Mouse (Mus musculus): ENCODE results near the gene Pfas. TPM values are rescaled to one million over a fixed set of nuclear protein-coding genes. Genes with fewer than 3 reads are reported as not detected.
A peak's percentile ranks its signal among the peaks of the same experiment; 100 is the strongest.
"Not testable (repeated sequence)": the region's sequence is repeated elsewhere in the genome, so short reads cannot be mapped to it uniquely, and the experiment has no call there.

Pfas gene
- polyA plus RNA-seq, 1 experiment from 2014 or later = 36.6 TPM

GRCm38 (mm10) chr11:68962159-68962558, 46.1 kb downstream of the Pfas start:
- H3K9me3 ChIP-seq (ENCODE audit: control insufficient read depth, low read depth, low read length); H3K4me1 ChIP-seq (ENCODE audit: control insufficient read depth, insufficient read depth, low read length); H3K4me3 ChIP-seq (ENCODE audit: low read depth, low read length); ATAC-seq (ENCODE audit: insufficient number of reproducible peaks, insufficient read depth, low FRiP score, low read depth); H3K27me3 ChIP-seq (ENCODE audit: control insufficient read depth, insufficient read depth, low read length); H3K4me2 ChIP-seq (replicated peaks; ENCODE audit: low read depth, low read length); H3K27ac ChIP-seq (ENCODE audit: low read length); H3K9ac ChIP-seq (replicated peaks; ENCODE audit: low read depth, low read length); H3K36me3 ChIP-seq (ENCODE audit: control insufficient read depth, insufficient read depth, low read length): not testable (repeated sequence)
- WGBS = 15% methylated on average over 11 of the region's 11 CpGs

- no peak overlapping the region for H3K4me2 ChIP-seq (replicated peaks; ENCODE audit: low read depth, low read length)
- H3K9me3 ChIP-seq (ENCODE audit: control insufficient read depth, low read depth, low read length) = no peaks in the 10 kb centered on the region
- no peak overlapping the region for H3K27ac ChIP-seq (ENCODE audit: low read length)
- no peaks in the 10 kb centered on the region for H3K27me3 ChIP-seq (ENCODE audit: control insufficient read depth, insufficient read depth, low read length)
- H3K4me3 ChIP-seq (ENCODE audit: low read depth, low read length) = no peak overlapping the region
- WGBS = 61% methylated on average over 3 of the region's 3 CpGs
- no peaks in the 10 kb centered on the region for H3K4me1 ChIP-seq (ENCODE audit: control insufficient read depth, insufficient read depth, low read length)
- no peaks in the 10 kb centered on the region for H3K36me3 ChIP-seq (ENCODE audit: control insufficient read depth, insufficient read depth, low read length)
- no peak overlapping the region for H3K9ac ChIP-seq (replicated peaks; ENCODE audit: low read depth, low read length)
- ATAC-seq (ENCODE audit: insufficient number of reproducible peaks, insufficient read depth, low FRiP score, low read depth) = no peak
Measured at GRCm38 (mm10) chr11:68961596-68961995, 46.7 kb downstream of the Pfas start.

GRCm38 (mm10) chr11:68957971-68958370, 50.3 kb downstream of the Pfas start:
- Histone ChIP-seq H3K9me3 (ENCODE audit: control insufficient read depth, low read depth, low read length) (no peaks in the 10 kb centered on the region), H3K4me3 (ENCODE audit: low read depth, low read length) (no peak overlapping the region), H3K27ac (ENCODE audit: low read length) (no peak overlapping the region), H3K36me3 (ENCODE audit: control insufficient read depth, insufficient read depth, low read length) (no peaks in the 10 kb centered on the region), H3K4me1 (ENCODE audit: control insufficient read depth, insufficient read depth, low read length) (no peaks in the 10 kb centered on the region), H3K27me3 (ENCODE audit: control insufficient read depth, insufficient read depth, low read length) (no peaks in the 10 kb centered on the region), H3K9ac (replicated peaks; ENCODE audit: low read depth, low read length) (no peak overlapping the region), H3K4me2 (replicated peaks; ENCODE audit: low read depth, low read length) (no peak overlapping the region)
- no peak for ATAC-seq (ENCODE audit: insufficient number of reproducible peaks, insufficient read depth, low FRiP score, low read depth)
- 89% methylated on average over 1 of the region's 1 CpGs for WGBS

- 42% methylated on average over 8 of the region's 8 CpGs for WGBS
- Histone ChIP-seq H3K4me1 (ENCODE audit: control insufficient read depth, insufficient read depth, low read length) (no peaks in the 10 kb centered on the region), H3K4me2 (replicated peaks; ENCODE audit: low read depth, low read length) (no peak within 1 kb of the TSS), H3K36me3 (ENCODE audit: control insufficient read depth, insufficient read depth, low read length) (no peaks in the 10 kb centered on the region), H3K9me3 (ENCODE audit: control insufficient read depth, low read depth, low read length) (no peaks in the 10 kb centered on the region), H3K9ac (replicated peaks; ENCODE audit: low read depth, low read length) (no peak within 1 kb of the TSS), H3K4me3 (ENCODE audit: low read depth, low read length) (peak within 1 kb of the TSS; percentile 9; the same call in 1 of the 2 replicates), H3K27ac (ENCODE audit: low read length) (peak within 1 kb of the TSS; percentile 39; the same call in 1 of the 2 replicates), H3K27me3 (ENCODE audit: control insufficient read depth, insufficient read depth, low read length) (no peaks in the 10 kb centered on the region)
- ATAC-seq (ENCODE audit: insufficient number of reproducible peaks, insufficient read depth, low FRiP score, low read depth) = no peak
Measured at GRCm38 (mm10) chr11:68957308-68957707, 51.0 kb downstream of the Pfas start, which contains the start of gene Arhgef15. Gene Arhgef15, minus strand, starts transcription at chr11:68957480.

GRCm38 (mm10) chr11:68956697-68957096, 51.6 kb downstream of the Pfas start:
- H3K27me3 ChIP-seq (ENCODE audit: control insufficient read depth, insufficient read depth, low read length) = no peaks in the 10 kb centered on the region
- H3K27ac ChIP-seq (ENCODE audit: low read length) = peak overlapping the region; percentile 39; the same call in 1 of the 2 replicates
- no peak overlapping the region for H3K9ac ChIP-seq (replicated peaks; ENCODE audit: low read depth, low read length)
- H3K4me3 ChIP-seq (ENCODE audit: low read depth, low read length) = peak overlapping the region; percentile 9; the same call in 1 of the 2 replicates
- H3K4me1 ChIP-seq (ENCODE audit: control insufficient read depth, insufficient read depth, low read length) = no peaks in the 10 kb centered on the region
- H3K4me2 ChIP-seq (replicated peaks; ENCODE audit: low read depth, low read length) = no peak overlapping the region
- 29% methylated on average over 13 of the region's 13 CpGs for WGBS
- ATAC-seq (ENCODE audit: insufficient number of reproducible peaks, insufficient read depth, low FRiP score, low read depth) = no peak
- no peaks in the 10 kb centered on the region for H3K9me3 ChIP-seq (ENCODE audit: control insufficient read depth, low read depth, low read length)
- H3K36me3 ChIP-seq (ENCODE audit: control insufficient read depth, insufficient read depth, low read length) = no peaks in the 10 kb centered on the region

GRCm38 (mm10) chr11:68956107-68956506, 52.2 kb downstream of the Pfas start:
- no peaks in the 10 kb centered on the region for H3K27me3 ChIP-seq (ENCODE audit: control insufficient read depth, insufficient read depth, low read length)
- 37% methylated on average over 3 of the region's 3 CpGs for WGBS
- no peaks in the 10 kb centered on the region for H3K9me3 ChIP-seq (ENCODE audit: control insufficient read depth, low read depth, low read length)
- H3K4me2 ChIP-seq (replicated peaks; ENCODE audit: low read depth, low read length) = no peak overlapping the region
- no peaks in the 10 kb centered on the region for H3K4me1 ChIP-seq (ENCODE audit: control insufficient read depth, insufficient read depth, low read length)
- no peak overlapping the region for H3K4me3 ChIP-seq (ENCODE audit: low read depth, low read length)
- no peak for ATAC-seq (ENCODE audit: insufficient number of reproducible peaks, insufficient read depth, low FRiP score, low read depth)
- H3K36me3 ChIP-seq (ENCODE audit: control insufficient read depth, insufficient read depth, low read length) = no peaks in the 10 kb centered on the region
- H3K27ac ChIP-seq (ENCODE audit: low read length) = peak overlapping the region; percentile 15; the same call in 1 of the 2 replicates
- no peak overlapping the region for H3K9ac ChIP-seq (replicated peaks; ENCODE audit: low read depth, low read length)

- peak; percentile 33; the same call in 1 of the 2 replicates for ATAC-seq (ENCODE audit: insufficient number of reproducible peaks, insufficient read depth, low FRiP score, low read depth)
- Histone ChIP-seq H3K27ac (ENCODE audit: low read length) (no peak overlapping the region), H3K4me2 (replicated peaks; ENCODE audit: low read depth, low read length) (peak overlapping the region; percentile 44), H3K9ac (replicated peaks; ENCODE audit: low read depth, low read length) (no peak overlapping the region), H3K9me3 (ENCODE audit: control insufficient read depth, low read depth, low read length) (no peaks in the 10 kb centered on the region), H3K4me1 (ENCODE audit: control insufficient read depth, insufficient read depth, low read length) (no peaks in the 10 kb centered on the region), H3K27me3 (ENCODE audit: control insufficient read depth, insufficient read depth, low read length) (no peaks in the 10 kb centered on the region), H3K4me3 (ENCODE audit: low read depth, low read length) (peak overlapping the region; percentile 25; the same call in 1 of the 2 replicates), H3K36me3 (ENCODE audit: control insufficient read depth, insufficient read depth, low read length) (no peaks in the 10 kb centered on the region)
- 71% methylated on average over 5 of the region's 5 CpGs for WGBS
Measured at GRCm38 (mm10) chr11:68955473-68955872, 52.8 kb downstream of the Pfas start.

GRCm38 (mm10) chr11:68954408-68954807, 53.9 kb downstream of the Pfas start:
- 2% methylated on average over 17 of the region's 17 CpGs for WGBS
- ATAC-seq (ENCODE audit: insufficient number of reproducible peaks, insufficient read depth, low FRiP score, low read depth) = no peak
- H3K4me3 ChIP-seq (ENCODE audit: low read depth, low read length) = peak overlapping the region; percentile 25

GRCm38 (mm10) chr11:68953903-68954302, 54.4 kb downstream of the Pfas start:
- WGBS = 18% methylated on average over 13 of the region's 13 CpGs
- H3K4me3 ChIP-seq (ENCODE audit: low read depth, low read length) = peak overlapping the region; percentile 25; the same call in 1 of the 2 replicates
- no peaks in the 10 kb centered on the region for H3K36me3 ChIP-seq (ENCODE audit: control insufficient read depth, insufficient read depth, low read length)
- H3K9me3 ChIP-seq (ENCODE audit: control insufficient read depth, low read depth, low read length) = no peaks in the 10 kb centered on the region
- no peaks in the 10 kb centered on the region for H3K27me3 ChIP-seq (ENCODE audit: control insufficient read depth, insufficient read depth, low read length)
- H3K4me1 ChIP-seq (ENCODE audit: control insufficient read depth, insufficient read depth, low read length) = no peaks in the 10 kb centered on the region
- no peak overlapping the region for H3K27ac ChIP-seq (ENCODE audit: low read length)
- ATAC-seq (ENCODE audit: insufficient number of reproducible peaks, insufficient read depth, low FRiP score, low read depth) = no peak
- H3K9ac ChIP-seq (replicated peaks; ENCODE audit: low read depth, low read length) = no peak overlapping the region
- peak overlapping the region; percentile 44 for H3K4me2 ChIP-seq (replicated peaks; ENCODE audit: low read depth, low read length)

More at GRCm38 (mm10) chr11:68954408-68954807, 53.9 kb downstream of the Pfas start:
- Histone ChIP-seq H3K36me3 (ENCODE audit: control insufficient read depth, insufficient read depth, low read length) (no peaks in the 10 kb centered on the region), H3K4me2 (replicated peaks; ENCODE audit: low read depth, low read length) (peak overlapping the region; percentile 44), H3K4me1 (ENCODE audit: control insufficient read depth, insufficient read depth, low read length) (no peaks in the 10 kb centered on the region), H3K27ac (ENCODE audit: low read length) (no peak overlapping the region), H3K27me3 (ENCODE audit: control insufficient read depth, insufficient read depth, low read length) (no peaks in the 10 kb centered on the region), H3K9ac (replicated peaks; ENCODE audit: low read depth, low read length) (no peak overlapping the region), H3K9me3 (ENCODE audit: control insufficient read depth, low read depth, low read length) (no peaks in the 10 kb centered on the region)

All from stomach, embryonic 14.5 days (tissue).